Mouse (Mus musculus): ENCODE data around the gene Itga6. TPM values are rescaled to one million over a fixed set of nuclear protein-coding genes. Genes with fewer than 3 reads are reported as not detected.

Itga6 gene
- total and polyA plus RNA-seq, 3 experiments = 31.8 to 65.8 (median 45.3) TPM

DNA sequence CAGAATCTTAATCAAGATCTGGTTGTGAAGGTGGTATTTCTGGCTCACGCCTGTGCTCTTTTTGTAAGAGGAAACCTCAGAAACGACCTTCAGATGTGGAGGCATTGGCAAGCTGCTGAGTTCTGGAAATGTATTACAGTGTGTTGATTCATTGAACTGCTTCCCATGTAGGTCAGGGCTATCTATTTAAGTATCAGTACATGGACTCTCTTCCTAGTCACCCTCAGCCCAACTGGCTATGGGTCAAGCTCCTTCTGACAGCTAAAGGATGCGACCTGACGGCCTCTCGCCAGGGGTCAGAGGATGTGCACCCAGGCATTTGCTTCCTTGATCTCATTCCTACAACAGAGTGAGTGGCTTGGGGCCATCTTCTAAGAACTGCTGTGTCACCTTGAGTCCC lies 45.3 kb downstream of the Itga6 start:
- peak in 1 of 2 experiments; percentile 30 for DNase-seq
- no peak overlapping the region for H3K9ac ChIP-seq (ENCODE audit: low read depth, low read length)
- H3K4me1 ChIP-seq (ENCODE audit: control insufficient read depth, insufficient read depth, low read length) = peaks cover 14% of the 10 kb centered on the region
- no peak overlapping the region for H3K4me3 ChIP-seq
- intact Hi-C loops (cut with DNase I) = no loop called here
- no peaks in the 10 kb centered on the region for H3K27me3 ChIP-seq (ENCODE audit: control insufficient read depth, insufficient read depth, low read length)
- H3K27ac ChIP-seq = no peak overlapping the region; the same call in 1 of the 2 replicates
- peaks cover 8% of the 10 kb centered on the region for H3K36me3 ChIP-seq (ENCODE audit: control insufficient read depth, insufficient read depth, low read length)
- 50% methylated on average over 5 of the region's 5 CpGs for WGBS
- TF ChIP-seq POLR2A (IDR thresholded peaks at IDR 0.05; ENCODE audit: insufficient read depth, low read depth, low read length) (no peak), EP300 (IDR thresholded peaks at IDR 0.05; ENCODE audit: insufficient read depth, low read depth, low read length) (0 out of 2 replicates have a peak, but pooled peaks have one; percentile 42)
- H3K79me2 ChIP-seq (replicated peaks; ENCODE audit: control insufficient read depth, insufficient read depth, low read length) = peaks cover 3% of the 10 kb centered on the region

DNA sequence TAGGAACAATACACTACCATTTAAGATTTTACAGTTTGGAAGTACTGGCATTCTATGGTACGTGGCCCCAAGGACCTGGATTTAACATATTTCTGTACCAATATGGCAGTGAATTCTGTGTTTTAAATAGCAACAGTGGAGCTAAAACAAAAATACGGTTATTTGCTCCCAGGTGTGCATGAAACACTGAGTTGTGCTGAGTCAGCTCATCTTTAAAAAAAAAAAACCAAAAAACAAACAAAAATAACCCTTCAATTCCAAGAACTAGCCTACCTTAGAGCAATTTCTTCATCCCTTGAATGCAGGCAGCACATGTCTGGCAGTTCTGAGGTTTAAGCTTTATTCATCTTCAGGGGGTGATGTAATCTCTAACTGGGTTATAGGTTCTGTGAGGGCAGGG lies 45.8 kb downstream of the Itga6 start:
- no peak overlapping the region for H3K27ac ChIP-seq
- 77% methylated on average over 2 of the region's 2 CpGs for WGBS
- no peak overlapping the region for H3K4me3 ChIP-seq
- H3K36me3 ChIP-seq (ENCODE audit: control insufficient read depth, insufficient read depth, low read length) = peaks cover 8% of the 10 kb centered on the region
- DNase-seq = no peak
- no peaks in the 10 kb centered on the region for H3K27me3 ChIP-seq (ENCODE audit: control insufficient read depth, insufficient read depth, low read length)
- TF ChIP-seq EP300 (IDR thresholded peaks at IDR 0.05; ENCODE audit: insufficient read depth, low read depth, low read length) (no peak), POLR2A (IDR thresholded peaks at IDR 0.05; ENCODE audit: insufficient read depth, low read depth, low read length) (no peak), CTCF (IDR thresholded peaks at IDR 0.05) (no peak)
- intact Hi-C loops (cut with DNase I) = no loop called here
- H3K79me2 ChIP-seq (replicated peaks; ENCODE audit: control insufficient read depth, insufficient read depth, low read length) = peaks cover 3% of the 10 kb centered on the region
- no peak overlapping the region for H3K9ac ChIP-seq (ENCODE audit: low read depth, low read length)
- H3K4me1 ChIP-seq (ENCODE audit: control insufficient read depth, insufficient read depth, low read length) = peaks cover 14% of the 10 kb centered on the region

DNA sequence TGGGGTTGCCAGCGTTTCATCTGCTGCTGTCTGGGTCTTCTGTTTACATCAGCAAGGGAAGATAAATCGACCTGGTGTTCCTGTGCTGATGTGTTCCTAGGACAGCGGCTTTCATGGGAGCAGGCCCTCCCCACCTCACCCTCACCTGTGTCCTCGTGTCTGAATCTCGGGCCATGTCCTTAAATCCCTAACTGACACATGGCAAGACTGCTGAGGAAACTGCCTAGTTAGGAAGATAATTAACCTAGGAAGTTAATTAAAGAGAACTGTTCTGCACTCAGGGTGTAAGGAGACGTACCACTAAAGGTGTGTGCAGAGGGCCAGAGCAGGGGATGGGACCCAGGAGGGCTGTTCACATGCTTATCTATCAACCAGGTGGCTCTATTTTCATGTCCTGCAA lies 48.7 kb downstream of the Itga6 start:
- DNase-seq = no peak
- H3K9ac ChIP-seq (ENCODE audit: low read depth, low read length) = no peak overlapping the region
- WGBS = 66% methylated on average over 6 of the region's 6 CpGs

DNA sequence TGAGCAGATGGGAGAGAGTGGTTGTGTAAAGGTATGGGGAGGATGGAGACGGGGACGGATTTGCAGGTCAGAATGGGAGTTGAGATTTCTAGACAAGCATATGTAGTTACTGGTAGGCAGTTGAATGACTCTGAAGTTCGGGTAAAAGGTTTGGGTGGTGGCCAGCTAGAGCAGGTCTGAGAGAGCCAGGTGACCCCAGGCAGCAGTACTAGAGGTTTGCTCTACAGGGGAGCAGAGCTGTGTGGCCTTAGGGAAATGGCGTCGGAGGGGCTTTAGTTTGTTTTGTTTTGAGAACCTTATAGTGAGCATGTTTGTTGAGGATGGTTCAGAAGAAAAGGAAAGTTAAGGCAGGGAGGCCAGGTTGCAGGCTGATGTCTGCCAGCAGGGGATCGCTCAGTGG lies 51.4 kb downstream of the Itga6 start:
- 78% methylated on average over 6 of the region's 6 CpGs for WGBS
- intact Hi-C loops (cut with DNase I) = no loop called here
- H3K4me3 ChIP-seq = no peak overlapping the region
- H3K9ac ChIP-seq (ENCODE audit: low read depth, low read length) = no peak overlapping the region
- H3K27ac ChIP-seq = no peak overlapping the region
- no peaks in the 10 kb centered on the region for H3K27me3 ChIP-seq (ENCODE audit: control insufficient read depth, insufficient read depth, low read length)
- peaks cover 16% of the 10 kb centered on the region for H3K4me1 ChIP-seq (ENCODE audit: control insufficient read depth, insufficient read depth, low read length)
- TF ChIP-seq POLR2A (IDR thresholded peaks at IDR 0.05; ENCODE audit: insufficient read depth, low read depth, low read length) (no peak), CTCF (IDR thresholded peaks at IDR 0.05) (no peak), EP300 (IDR thresholded peaks at IDR 0.05; ENCODE audit: insufficient read depth, low read depth, low read length) (no peak)
- peaks cover 6% of the 10 kb centered on the region for H3K36me3 ChIP-seq (ENCODE audit: control insufficient read depth, insufficient read depth, low read length)
- DNase-seq = no peak
- peaks cover 3% of the 10 kb centered on the region for H3K79me2 ChIP-seq (replicated peaks; ENCODE audit: control insufficient read depth, insufficient read depth, low read length)

More for the DNA sequence above, 48.7 kb downstream of the Itga6 start:
- no peak overlapping the region for H3K4me3 ChIP-seq
- H3K27me3 ChIP-seq (ENCODE audit: control insufficient read depth, insufficient read depth, low read length) = no peaks in the 10 kb centered on the region
- intact Hi-C loops (cut with DNase I) = no loop called here
- no peak overlapping the region for H3K27ac ChIP-seq
- TF ChIP-seq CTCF (IDR thresholded peaks at IDR 0.05) (no peak), POLR2A (IDR thresholded peaks at IDR 0.05; ENCODE audit: insufficient read depth, low read depth, low read length) (no peak), EP300 (IDR thresholded peaks at IDR 0.05; ENCODE audit: insufficient read depth, low read depth, low read length) (no peak)
- H3K79me2 ChIP-seq (replicated peaks; ENCODE audit: control insufficient read depth, insufficient read depth, low read length) = peaks cover 4% of the 10 kb centered on the region
- peaks cover 8% of the 10 kb centered on the region for H3K36me3 ChIP-seq (ENCODE audit: control insufficient read depth, insufficient read depth, low read length)
- H3K4me1 ChIP-seq (ENCODE audit: control insufficient read depth, insufficient read depth, low read length) = peaks cover 12% of the 10 kb centered on the region

DNA sequence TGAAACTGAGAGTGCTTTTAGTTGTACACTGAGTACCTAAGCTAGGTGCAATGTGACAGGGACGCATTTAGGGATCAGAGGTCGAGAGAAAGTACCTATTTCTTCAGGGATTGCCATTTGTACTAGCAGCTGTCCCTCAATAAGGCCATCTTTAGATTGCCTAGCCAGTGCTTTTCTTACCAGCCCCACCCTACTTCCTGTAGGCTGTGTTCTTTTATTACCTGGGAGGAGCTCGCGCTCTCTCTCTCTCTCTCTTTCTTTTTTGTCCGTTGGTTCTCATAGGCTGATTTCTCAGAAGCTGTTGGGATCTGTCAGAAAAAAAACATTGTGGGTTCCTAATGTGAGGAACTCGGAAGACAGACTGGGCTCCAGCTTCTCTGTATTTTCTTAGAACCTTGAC lies 55.4 kb downstream of the Itga6 start:
- peak overlapping the region; percentile 61 for H3K27ac ChIP-seq
- no peak overlapping the region for H3K4me3 ChIP-seq
- H3K9ac ChIP-seq (ENCODE audit: low read depth, low read length) = no peak overlapping the region
- intact Hi-C loops (cut with DNase I) = no loop called here
- peaks cover 3% of the 10 kb centered on the region; the same call in 1 of the 2 replicates for H3K36me3 ChIP-seq (ENCODE audit: control insufficient read depth, insufficient read depth, low read length)
- WGBS = 59% methylated on average over 6 of the region's 6 CpGs
- DNase-seq = no peak
- H3K79me2 ChIP-seq (replicated peaks; ENCODE audit: control insufficient read depth, insufficient read depth, low read length) = 0 out of 2 replicates have a peak, but pooled peaks cover 3% of the 10 kb centered on the region
- no peaks in the 10 kb centered on the region for H3K27me3 ChIP-seq (ENCODE audit: control insufficient read depth, insufficient read depth, low read length)
- peaks cover 16% of the 10 kb centered on the region for H3K4me1 ChIP-seq (ENCODE audit: control insufficient read depth, insufficient read depth, low read length)
- no peak for TF ChIP-seq EP300 (IDR thresholded peaks at IDR 0.05; ENCODE audit: insufficient read depth, low read depth, low read length)
- TF ChIP-seq CTCF (IDR thresholded peaks at IDR 0.05) = no peak
- TF ChIP-seq POLR2A (IDR thresholded peaks at IDR 0.05; ENCODE audit: insufficient read depth, low read depth, low read length) = no peak

DNA sequence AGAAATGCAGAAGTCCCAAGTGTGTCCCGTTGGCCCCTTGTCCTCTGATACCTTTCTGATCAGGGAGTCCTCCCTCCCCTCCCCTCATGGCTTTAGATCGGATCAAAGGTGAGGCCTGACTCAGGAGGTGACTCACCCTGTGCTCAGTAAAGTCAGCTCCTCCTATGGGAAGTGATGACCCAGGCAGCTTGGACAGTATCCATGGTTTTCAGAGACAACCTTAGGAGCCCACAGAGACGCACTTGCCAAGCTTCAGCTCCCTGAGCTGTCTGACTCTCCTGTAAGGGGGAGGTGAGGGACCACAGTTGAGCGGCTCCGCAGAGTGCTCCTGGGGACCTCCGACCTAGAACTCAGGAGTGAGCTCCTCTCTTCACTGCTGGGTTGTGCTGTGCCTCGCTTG lies 56.3 kb downstream of the Itga6 start:
- H3K79me2 ChIP-seq (replicated peaks; ENCODE audit: control insufficient read depth, insufficient read depth, low read length) = 0 out of 2 replicates have a peak, but pooled peaks cover 3% of the 10 kb centered on the region
- DNase-seq = peak in 1 of 2 experiments; percentile 34
- H3K9ac ChIP-seq (ENCODE audit: low read depth, low read length) = no peak overlapping the region
- peaks cover 3% of the 10 kb centered on the region; the same call in 1 of the 2 replicates for H3K36me3 ChIP-seq (ENCODE audit: control insufficient read depth, insufficient read depth, low read length)
- intact Hi-C loops (cut with DNase I) = no loop called here
- H3K27me3 ChIP-seq (ENCODE audit: control insufficient read depth, insufficient read depth, low read length) = no peaks in the 10 kb centered on the region
- TF ChIP-seq POLR2A (IDR thresholded peaks at IDR 0.05; ENCODE audit: insufficient read depth, low read depth, low read length) (no peak), CTCF (IDR thresholded peaks at IDR 0.05) (0 out of 2 replicates have a peak, but pooled peaks have one; percentile 8), EP300 (IDR thresholded peaks at IDR 0.05; ENCODE audit: insufficient read depth, low read depth, low read length) (no peak)
- no peak overlapping the region for H3K4me3 ChIP-seq
- H3K4me1 ChIP-seq (ENCODE audit: control insufficient read depth, insufficient read depth, low read length) = peaks cover 20% of the 10 kb centered on the region
- 59% methylated on average over 7 of the region's 7 CpGs for WGBS
- peak overlapping the region; percentile 61 for H3K27ac ChIP-seq

All from heart, adult 2 months (tissue).